Mouse (Mus musculus): ENCODE data around the gene Stac. TPM values are rescaled to one million over a fixed set of nuclear protein-coding genes. Genes with fewer than 3 reads are reported as not detected.

Gene Stac
- 0.52 and 1.1 TPM in 2 replicates for polyA plus RNA-seq (2012; rRNA removed)

GRCm38 (mm10) chr9:111689680-111690483 is at the start of gene Stac:
Gene Stac (minus strand): TSS chr9:111690348.

Measured in central nervous system, embryonic 11.5 days (tissue).